Mouse (Mus musculus) ES-Bruce4 (cell line): ENCODE results near the gene Slc4a8.

Source experiments
- CTCF ChIP-seq: IDR thresholded peaks from one replicate; pipeline ENCODE4 v1.8.1; 2011; ENCODE audit warnings: low read depth, low read length
- EP300 ChIP-seq: IDR thresholded peaks from 2 replicates; pipeline ENCODE4 v1.6.1; 2011; ENCODE audit warnings: low read depth, low read length; ENCODE audit not compliant: insufficient read depth

DNA sequence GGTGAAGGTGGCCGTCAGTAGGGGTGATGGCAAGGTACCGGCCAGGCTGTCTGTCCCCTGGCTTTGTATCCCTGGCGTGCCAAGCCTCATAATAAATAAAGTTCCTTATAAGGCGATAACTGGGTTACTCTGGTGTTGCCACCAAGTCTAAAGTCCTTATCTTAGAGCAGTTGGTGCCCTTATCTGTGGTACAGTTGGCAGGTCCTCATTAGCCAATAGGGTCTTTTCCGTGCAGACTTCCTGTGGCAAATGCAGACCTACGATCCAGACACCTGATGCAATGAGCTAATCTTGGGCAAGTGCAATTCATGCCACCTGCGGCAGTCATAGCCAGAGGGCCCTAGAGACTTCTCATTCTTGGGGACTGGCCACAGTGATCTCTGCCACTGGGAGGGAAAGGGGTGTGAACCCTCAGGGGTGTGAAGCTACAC, 23.2 kb upstream of the Slc4a8 start:
- TF ChIP-seq CTCF (no peak), EP300 (no peak)
